10 mouse cellular contexts compared by ENCODE assay signal in the genomic region with DNA sequence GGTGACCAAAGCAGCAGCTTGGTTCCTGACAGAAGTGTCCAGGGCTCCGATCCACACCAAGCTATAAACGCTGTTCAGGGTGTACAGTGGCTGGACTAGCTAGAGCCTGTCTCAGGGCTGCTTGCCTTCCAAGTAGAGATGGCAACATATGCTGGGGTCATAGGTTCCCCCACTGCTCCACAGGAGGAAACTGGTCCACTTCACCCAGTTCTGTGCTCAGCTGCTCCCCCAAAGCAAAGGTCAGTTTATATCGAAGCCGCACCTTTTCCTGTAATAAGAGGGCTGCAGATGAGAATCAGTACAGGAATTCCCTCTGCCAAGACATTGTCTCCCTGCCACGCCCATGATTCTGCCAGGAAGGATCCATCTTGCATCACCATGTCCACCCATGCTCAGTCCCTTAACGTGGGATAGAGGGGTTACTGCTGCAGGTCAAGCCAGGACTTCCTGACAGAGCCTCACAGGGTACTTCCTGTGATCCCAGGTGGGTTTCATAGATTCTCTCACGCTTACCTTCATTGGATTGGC.
"Had no signal": no experiment of that assay in that cellular context is flagged by ENCODE, and none has a peak within 500 bp of the region (broad histone marks: within the 10 kb centered on the region; RNA-seq: fewer than 3 reads in every experiment).

No protein-coding gene starts in this region.

- H3K9ac ChIP-seq: kidney, embryonic 15.5 days; limb, embryonic 15.5 days; liver, embryonic 12.5 days; midbrain, embryonic 15.5 days; neural tube, embryonic 13.5 days had no signal

- ATAC-seq: midbrain, embryonic 15.5 days had no signal

- H3K9me3 ChIP-seq: kidney, embryonic 15.5 days; limb, embryonic 15.5 days; liver, embryonic 12.5 days; midbrain, embryonic 15.5 days; neural tube, embryonic 13.5 days had no signal

- H3K4me3 ChIP-seq: kidney, embryonic 15.5 days; limb, embryonic 15.5 days; liver, embryonic 12.5 days; midbrain, embryonic 15.5 days; neural tube, embryonic 13.5 days had no signal

- H3K27ac ChIP-seq: kidney, embryonic 15.5 days; limb, embryonic 15.5 days; liver, embryonic 12.5 days; midbrain, embryonic 15.5 days; neural tube, embryonic 13.5 days had no signal

- H3K4me1 ChIP-seq: kidney, embryonic 15.5 days; limb, embryonic 15.5 days; liver, embryonic 12.5 days; midbrain, embryonic 15.5 days; neural tube, embryonic 13.5 days had no signal

- DNase-seq: kidney, adult 2 months; retina, postnatal 1 day; right cerebral cortex, postnatal 4 days; thymus, postnatal 4 days had no signal

- H3K4me2 ChIP-seq: kidney, embryonic 15.5 days; limb, embryonic 15.5 days; liver, embryonic 12.5 days; midbrain, embryonic 11.5 days; midbrain, embryonic 15.5 days; neural tube, embryonic 13.5 days had no signal

- H3K27me3 ChIP-seq: kidney, embryonic 15.5 days; limb, embryonic 15.5 days; liver, embryonic 12.5 days; midbrain, embryonic 15.5 days; neural tube, embryonic 13.5 days had no signal
